ENCODE assay signal across 8 mouse cellular contexts in the genomic region with DNA sequence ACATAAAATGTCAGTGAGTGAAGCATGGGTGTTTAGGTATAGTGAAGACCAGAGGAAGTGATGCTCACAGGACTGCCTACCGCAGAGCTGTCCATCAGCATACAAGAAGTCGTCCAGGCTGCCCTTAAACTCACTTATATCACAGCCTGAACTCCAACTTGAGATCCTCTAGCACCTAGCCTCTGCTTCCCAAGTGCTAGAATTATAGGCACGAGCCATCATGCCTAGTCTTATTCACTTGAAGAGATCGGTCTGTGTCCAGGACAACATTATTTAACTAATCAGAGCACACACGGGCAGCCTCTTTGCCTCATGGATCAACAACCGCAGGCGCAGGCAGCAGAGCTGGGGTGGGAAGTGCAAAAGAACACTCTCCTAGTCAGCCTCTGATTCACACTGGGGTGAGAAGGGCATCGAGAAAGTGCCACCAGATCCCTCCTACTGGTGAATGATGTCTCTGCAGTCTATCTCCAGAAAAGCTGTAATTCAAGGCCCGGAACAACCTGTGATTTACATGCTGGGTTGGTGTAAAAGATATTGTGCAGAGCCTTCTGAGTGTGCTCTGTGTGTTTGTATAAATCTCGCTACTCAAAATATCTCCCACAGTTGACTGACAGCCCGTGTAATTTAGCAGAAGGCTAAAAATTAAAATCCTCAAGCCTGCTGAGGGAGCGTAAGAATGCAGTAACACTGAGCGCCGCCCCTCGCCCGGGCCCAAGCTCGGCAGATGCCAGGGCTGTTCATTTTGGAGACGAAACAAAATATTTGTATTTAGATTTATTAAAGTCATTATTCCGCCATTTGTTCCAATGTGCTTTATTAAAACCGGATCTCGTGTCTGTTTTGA.
DNase-seq lines count a peak whose midpoint lies in the region; ATAC-seq lines count a peak whose summit lies in the region.

No protein-coding gene starts in this region.

- no peak overlapping the region for H3K4me3 ChIP-seq in intestine, embryonic 14.5 days (ENCODE audit: low read depth, low read length)
- H3K4me3 ChIP-seq in midbrain, embryonic 10.5 days: peak overlapping the region; percentile 28

- peaks cover 16% of the 10 kb centered on the region for H3K4me1 ChIP-seq in intestine, embryonic 14.5 days (replicated peaks; ENCODE audit: control insufficient read depth, insufficient read depth, low read length)
- H3K4me1 ChIP-seq in midbrain, embryonic 10.5 days: peaks cover 48% of the 10 kb centered on the region

- 11% methylated on average over 21 of the region's 21 CpGs for WGBS in intestine, embryonic 14.5 days
- 10% methylated on average over 21 of the region's 21 CpGs for WGBS in midbrain, embryonic 10.5 days

- H3K9me3 ChIP-seq in intestine, embryonic 14.5 days (ENCODE audit: control insufficient read depth, low read length): no peaks in the 10 kb centered on the region
- no peaks in the 10 kb centered on the region for H3K9me3 ChIP-seq in midbrain, embryonic 10.5 days (replicated peaks)

- intact Hi-C loops in left cerebral cortex, postnatal 36 days (cut with DNase I): loop anchor here (1.0 to 10.0 kb wide), 5 partner anchors 66 to 417 kb away; no protein-coding TSS in a partner anchor

- ATAC-seq in intestine, embryonic 14.5 days (replicated peaks; ENCODE audit: low FRiP score, low TSS enrichment, low read depth): no peak; the same call in 1 of the 2 replicates

- peak overlapping the region; percentile 36 for H3K4me2 ChIP-seq in intestine, embryonic 14.5 days (ENCODE audit: low read length)

- DNase-seq in NIH3T3 (ENCODE audit: low read depth): peak; percentile 71
- peak; percentile 80 for DNase-seq in cerebellum, adult 9-10 months
- DNase-seq in frontal cortex, postnatal 14 days (ENCODE audit: low spot score in 2 of 2): peak; percentile 51 to 52
- DNase-seq in intestine, embryonic 14.5 days (ENCODE audit: low spot score): no peak
- DNase-seq in left cerebral cortex, postnatal 36 days (ENCODE audit: low spot score in 2 of 2): peak; percentile 49 to 61
- DNase-seq in midbrain, embryonic 10.5 days (ENCODE audit: low spot score): peak; percentile 65
- peak; percentile 45 for DNase-seq in skeletal muscle tissue, adult 2 months (ENCODE audit: low read depth, low spot score)
- no peak for DNase-seq in gastrocnemius, postnatal 25 days

- H3K27ac ChIP-seq in intestine, embryonic 14.5 days (ENCODE audit: low read depth): no peak overlapping the region
- H3K27ac ChIP-seq in midbrain, embryonic 10.5 days (replicated peaks): peak overlapping the region; percentile 42; the same call in 1 of the 2 replicates

- H3K9ac ChIP-seq in intestine, embryonic 14.5 days (ENCODE audit: low read length): no peak overlapping the region

- H3K27me3 ChIP-seq in intestine, embryonic 14.5 days (replicated peaks; ENCODE audit: control insufficient read depth, insufficient read depth, low read length): no peaks in the 10 kb centered on the region
- H3K27me3 ChIP-seq in midbrain, embryonic 10.5 days (ENCODE audit: low read depth, poor library complexity, severe bottlenecking): peaks cover 62% of the 10 kb centered on the region

- no peaks in the 10 kb centered on the region for H3K36me3 ChIP-seq in intestine, embryonic 14.5 days (ENCODE audit: control insufficient read depth, insufficient read depth, low read length)
- no peaks in the 10 kb centered on the region for H3K36me3 ChIP-seq in midbrain, embryonic 10.5 days

Comparison
In these comparisons a context has a peak if more than half of its experiments do, and no peak if none do; other contexts are left out.
1. DNase-seq: peak in NIH3T3 (single experiment), cerebellum, adult 9-10 months (single experiment), frontal cortex, postnatal 14 days (2 of 2), left cerebral cortex, postnatal 36 days (2 of 2), midbrain, embryonic 10.5 days (single experiment) and skeletal muscle tissue, adult 2 months (single experiment); none in intestine, embryonic 14.5 days (single experiment) and gastrocnemius, postnatal 25 days (single experiment).